Mouse (Mus musculus): ENCODE results near the gene Ypel2. TPM values are rescaled to one million over a fixed set of nuclear protein-coding genes. Genes with fewer than 3 reads are reported as not detected.

The Ypel2 gene
- total RNA-seq, 2 experiments from 2014 or later = 46.1 to 46.4 TPM

GRCm38 (mm10) chr11:86996266-86996665 is 2.8 kb upstream of the Ypel2 start:
- no peak for DNase-seq (ENCODE audit: low spot score in 2 of 2)

DNA sequence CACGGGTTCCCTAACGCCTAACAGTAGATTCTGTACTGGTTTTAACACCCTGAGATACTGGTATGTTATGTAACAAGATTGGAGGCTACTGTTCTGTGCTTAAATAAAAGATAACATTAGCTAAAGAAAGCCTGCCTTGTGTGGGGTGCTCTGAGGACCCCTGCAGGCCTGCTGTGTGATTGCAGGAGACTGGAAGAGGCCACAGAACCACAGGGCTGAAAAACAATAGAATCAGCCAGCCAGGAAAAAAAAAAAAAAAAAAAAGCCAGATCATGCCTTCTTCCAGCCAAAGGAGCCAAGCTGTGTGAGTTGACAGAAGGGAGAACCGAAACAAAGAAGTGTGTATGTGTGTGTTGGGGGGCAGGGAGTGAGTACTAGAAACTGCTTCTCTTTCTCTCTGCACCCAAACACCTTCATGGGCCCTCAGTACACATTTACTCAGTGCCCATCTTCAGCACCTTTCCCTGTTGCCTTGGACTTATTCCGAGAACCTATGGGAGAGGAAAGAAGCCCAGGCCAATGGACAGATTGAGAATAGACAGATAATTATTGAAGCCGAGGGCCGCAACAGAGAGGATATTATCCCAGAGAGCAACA is 2.2 kb upstream of the Ypel2 start:
- DNase-seq (ENCODE audit: low spot score in 2 of 2) = peak; percentile 59 to 72

GRCm38 (mm10) chr11:86994791-86995624 is 1.5 kb upstream of the Ypel2 start:
- no peak for DNase-seq (ENCODE audit: low spot score in 2 of 2)

GRCm38 (mm10) chr11:86994330-86994729 is 823 bp upstream of the Ypel2 start:
- no peak for DNase-seq (ENCODE audit: low spot score in 2 of 2)

DNA sequence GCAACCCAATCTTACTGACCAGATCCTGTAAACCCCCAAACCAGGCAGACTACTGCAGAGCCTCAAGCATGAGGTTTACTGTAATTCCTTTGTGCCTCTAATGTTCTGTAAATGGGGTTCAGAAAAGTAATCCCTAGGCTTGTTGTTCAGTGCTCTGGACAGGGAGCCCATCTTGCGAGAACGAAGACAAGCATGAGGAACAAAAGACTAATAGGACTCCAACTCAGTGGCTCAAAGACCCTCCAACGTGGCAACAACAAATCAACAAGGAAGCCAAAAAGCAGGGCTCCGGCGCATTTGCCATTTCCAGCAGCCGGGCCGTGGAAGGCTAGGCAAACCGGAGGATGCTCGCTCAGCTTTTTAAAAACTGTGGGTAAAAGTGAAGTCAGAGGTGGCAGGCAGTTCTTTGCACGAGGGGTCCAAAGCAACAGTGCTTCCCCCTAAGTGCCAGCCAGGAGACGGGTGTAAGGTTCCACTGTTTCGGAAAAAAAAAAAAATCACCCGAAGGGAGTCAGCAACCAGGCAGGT is 982 bp downstream of the Ypel2 start:
- no peak for DNase-seq (ENCODE audit: low spot score in 2 of 2)

DNA sequence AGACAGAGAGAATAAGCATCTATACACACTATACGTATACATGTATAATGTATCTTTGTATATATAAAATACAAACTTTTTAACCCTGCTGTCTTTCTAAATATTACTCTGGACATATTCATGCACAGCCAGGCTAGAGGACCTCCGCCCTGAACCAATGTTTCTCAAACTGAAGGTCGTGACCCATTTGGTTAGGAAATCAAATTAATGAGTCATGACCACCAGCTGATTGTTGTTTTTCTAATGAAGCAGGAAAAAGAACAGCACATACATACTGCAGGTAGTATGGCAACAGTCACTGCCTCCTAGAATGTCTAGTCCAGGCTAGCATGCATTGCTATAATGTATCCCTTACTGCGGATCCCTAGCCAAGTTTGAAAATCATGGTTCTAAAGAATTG is 2.3 kb downstream of the Ypel2 start:
- DNase-seq (ENCODE audit: low spot score in 2 of 2) = no peak

DNA sequence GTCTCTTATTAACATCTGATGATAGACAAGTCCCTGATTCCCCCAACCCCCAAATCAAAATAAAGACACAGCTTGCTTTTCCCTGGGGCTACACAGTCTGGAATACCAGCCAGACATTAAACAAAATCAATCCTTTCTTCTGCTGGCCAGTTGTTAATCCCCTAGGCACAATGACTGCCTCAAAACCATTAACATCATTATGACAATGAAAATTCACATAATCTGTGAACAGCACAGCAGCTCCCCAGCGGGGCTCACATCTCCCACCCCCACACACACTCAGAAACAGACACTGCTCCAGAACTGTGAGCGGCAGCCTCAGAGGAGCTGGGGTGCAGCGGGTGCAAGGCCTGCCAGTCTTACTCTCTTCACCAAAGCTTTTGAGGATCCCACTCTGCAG is 3.2 kb downstream of the Ypel2 start:
- no peak for DNase-seq (ENCODE audit: low spot score in 2 of 2)

- DNase-seq (ENCODE audit: low spot score in 2 of 2) = no peak
Measured at GRCm38 (mm10) chr11:86984990-86985389, 8.5 kb downstream of the Ypel2 start.

GRCm38 (mm10) chr11:86983056-86983455 is 10.5 kb downstream of the Ypel2 start:
- no peak for DNase-seq (ENCODE audit: low spot score in 2 of 2)

- no peak for DNase-seq (ENCODE audit: low spot score in 2 of 2)
Measured at GRCm38 (mm10) chr11:86981229-86981791, 12.2 kb downstream of the Ypel2 start.

DNA sequence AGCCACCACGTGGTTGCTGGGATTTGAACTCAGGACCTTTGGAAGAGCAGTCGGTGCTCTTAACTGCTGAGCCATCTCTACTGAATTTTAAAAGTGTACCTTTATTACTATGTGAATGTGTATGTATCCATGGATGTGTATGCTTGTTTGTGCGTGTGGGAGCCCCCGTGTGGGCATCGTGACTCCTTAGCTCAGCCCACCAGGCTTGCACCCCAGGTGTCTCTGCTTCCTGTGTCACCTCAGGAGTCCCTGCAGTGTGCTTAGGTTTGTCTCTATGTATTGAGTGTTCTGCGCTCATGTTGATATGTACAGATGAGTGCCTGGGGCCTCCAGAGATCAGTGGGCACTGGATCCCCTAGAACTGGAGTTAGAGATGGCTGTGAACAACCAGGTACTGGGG is 13.0 kb downstream of the Ypel2 start:
- DNase-seq (ENCODE audit: low spot score in 2 of 2) = no peak

DNA sequence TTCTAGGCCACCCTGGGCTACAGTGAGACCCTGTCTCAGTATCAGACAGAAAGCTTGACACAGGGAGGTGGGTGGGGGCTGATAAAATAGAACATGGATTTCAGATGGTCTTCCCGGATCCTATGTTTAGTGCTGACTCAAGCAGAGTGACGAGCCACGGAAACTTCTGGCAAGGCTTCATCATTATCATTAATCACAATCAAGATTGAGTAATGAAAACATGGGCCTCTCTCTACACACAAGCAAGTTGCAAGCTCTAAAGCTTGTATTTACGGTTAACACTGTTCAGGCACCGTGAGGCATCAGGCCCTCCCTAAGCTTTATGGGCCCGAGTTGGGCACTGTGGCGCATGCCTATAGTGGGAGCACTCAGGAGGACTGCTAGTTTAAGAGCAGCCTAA is 13.7 kb downstream of the Ypel2 start:
- no peak for DNase-seq (ENCODE audit: low spot score in 2 of 2)

DNA sequence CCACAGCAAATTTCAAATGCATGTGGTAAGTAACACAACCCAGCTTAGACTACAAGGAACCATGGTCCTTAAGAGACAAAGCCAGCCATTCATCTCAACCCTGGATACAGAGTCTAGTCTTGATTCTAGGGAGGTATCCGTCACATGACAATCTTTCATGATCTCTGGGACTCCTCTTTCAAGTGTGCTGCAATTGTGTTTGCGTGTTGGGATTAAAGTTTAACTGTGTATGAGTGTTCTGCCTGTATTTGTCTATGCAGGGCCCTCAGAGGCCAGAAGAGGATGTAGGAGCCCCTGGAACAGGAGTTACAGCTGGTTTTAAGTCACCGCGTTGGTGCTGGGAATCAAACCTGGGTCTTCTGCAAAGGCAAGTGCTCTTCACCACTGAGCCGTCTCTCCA is 16.3 kb downstream of the Ypel2 start:
- DNase-seq (ENCODE audit: low spot score in 2 of 2) = no peak

- no peak for DNase-seq (ENCODE audit: low spot score in 2 of 2)
Measured at GRCm38 (mm10) chr11:86974401-86974800, 19.1 kb downstream of the Ypel2 start.

DNA sequence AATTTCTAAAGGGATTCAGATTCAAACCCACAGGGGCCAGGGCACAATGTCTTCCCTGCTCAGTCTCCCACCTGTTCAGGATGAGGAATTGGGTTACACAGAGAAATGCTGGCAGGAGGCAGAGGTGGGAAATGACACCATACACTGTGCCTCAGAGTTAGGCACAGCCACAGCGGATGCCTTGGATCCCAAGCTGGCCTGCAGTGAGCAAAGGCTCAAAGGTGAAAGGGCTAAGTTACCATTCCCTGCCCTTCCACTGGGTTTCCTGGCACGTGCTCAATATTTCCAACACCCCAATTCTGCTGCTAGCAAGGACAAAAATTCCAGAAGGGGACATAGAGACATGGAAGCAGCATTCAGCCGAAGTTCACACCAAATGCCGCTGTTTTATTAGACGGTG is 20.3 kb downstream of the Ypel2 start:
- no peak for DNase-seq (ENCODE audit: low spot score in 2 of 2)

GRCm38 (mm10) chr11:86971057-86971753 is 22.3 kb downstream of the Ypel2 start:
- DNase-seq (ENCODE audit: low spot score in 2 of 2) = no peak

- no peak for DNase-seq (ENCODE audit: low spot score in 2 of 2)
Measured at GRCm38 (mm10) chr11:86969041-86969821, 24.3 kb downstream of the Ypel2 start.

DNA sequence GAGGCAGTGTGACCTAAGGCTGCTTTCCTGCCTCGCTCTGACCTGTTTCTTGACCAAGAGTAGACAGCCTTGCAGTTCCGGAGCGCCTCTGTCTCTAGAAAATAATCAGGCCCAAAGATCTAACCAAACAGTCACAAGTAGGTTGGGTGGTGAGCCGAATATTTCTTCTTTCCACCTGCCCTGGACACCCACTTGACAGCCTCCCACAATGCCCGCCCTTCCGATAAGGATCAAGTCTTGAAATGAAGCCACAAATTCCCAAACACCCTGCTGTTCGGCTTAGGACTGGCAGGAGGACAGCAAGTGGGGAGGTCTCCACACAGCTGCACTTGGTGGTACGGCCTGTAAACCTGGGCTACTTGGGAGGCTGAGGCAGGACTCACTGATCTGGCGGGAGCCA is 26.0 kb downstream of the Ypel2 start:
- DNase-seq (ENCODE audit: low spot score in 2 of 2) = no peak

DNA sequence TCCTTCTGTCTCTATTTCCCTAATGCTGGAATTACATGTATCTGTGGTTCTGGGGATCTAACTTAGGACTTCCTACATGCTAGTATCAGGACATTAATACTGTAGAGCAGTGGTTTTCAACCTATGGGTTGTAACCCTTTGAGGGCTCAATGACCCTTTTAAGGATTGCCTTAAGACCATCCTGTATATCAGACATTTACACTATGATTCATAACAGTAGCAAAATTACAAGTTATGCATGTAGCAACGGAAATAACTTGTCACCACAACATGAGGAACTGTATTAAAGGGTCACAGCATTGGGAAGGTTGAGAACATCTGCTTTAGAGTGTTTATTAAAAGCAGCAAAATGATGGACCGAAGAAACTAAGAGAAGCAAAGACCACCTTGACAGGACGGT is 26.8 kb downstream of the Ypel2 start:
- DNase-seq (ENCODE audit: low spot score in 2 of 2) = no peak

GRCm38 (mm10) chr11:86965079-86965478 is 28.4 kb downstream of the Ypel2 start:
- DNase-seq (ENCODE audit: low spot score in 2 of 2) = no peak

- DNase-seq (ENCODE audit: low spot score in 2 of 2) = no peak
Measured at GRCm38 (mm10) chr11:86963698-86964097, 29.8 kb downstream of the Ypel2 start.

Measured in left cerebral cortex, adult 18-20 months (tissue).